Mouse (Mus musculus) CD4-positive helper T cell, adult 2 months (primary cell): Measurements from ENCODE around the gene Mib2.
"Not testable (repeated sequence)": the region's sequence is repeated elsewhere in the genome, so short reads cannot be mapped to it uniquely, and the experiment has no call there.

Source experiments
- DNase-seq: peaks from one replicate; pipeline ENCODE4 v3.0.0-alpha.2; 2012; ENCODE audit warnings: low read depth, missing footprints, low spot score

Mib2 gene

DNA sequence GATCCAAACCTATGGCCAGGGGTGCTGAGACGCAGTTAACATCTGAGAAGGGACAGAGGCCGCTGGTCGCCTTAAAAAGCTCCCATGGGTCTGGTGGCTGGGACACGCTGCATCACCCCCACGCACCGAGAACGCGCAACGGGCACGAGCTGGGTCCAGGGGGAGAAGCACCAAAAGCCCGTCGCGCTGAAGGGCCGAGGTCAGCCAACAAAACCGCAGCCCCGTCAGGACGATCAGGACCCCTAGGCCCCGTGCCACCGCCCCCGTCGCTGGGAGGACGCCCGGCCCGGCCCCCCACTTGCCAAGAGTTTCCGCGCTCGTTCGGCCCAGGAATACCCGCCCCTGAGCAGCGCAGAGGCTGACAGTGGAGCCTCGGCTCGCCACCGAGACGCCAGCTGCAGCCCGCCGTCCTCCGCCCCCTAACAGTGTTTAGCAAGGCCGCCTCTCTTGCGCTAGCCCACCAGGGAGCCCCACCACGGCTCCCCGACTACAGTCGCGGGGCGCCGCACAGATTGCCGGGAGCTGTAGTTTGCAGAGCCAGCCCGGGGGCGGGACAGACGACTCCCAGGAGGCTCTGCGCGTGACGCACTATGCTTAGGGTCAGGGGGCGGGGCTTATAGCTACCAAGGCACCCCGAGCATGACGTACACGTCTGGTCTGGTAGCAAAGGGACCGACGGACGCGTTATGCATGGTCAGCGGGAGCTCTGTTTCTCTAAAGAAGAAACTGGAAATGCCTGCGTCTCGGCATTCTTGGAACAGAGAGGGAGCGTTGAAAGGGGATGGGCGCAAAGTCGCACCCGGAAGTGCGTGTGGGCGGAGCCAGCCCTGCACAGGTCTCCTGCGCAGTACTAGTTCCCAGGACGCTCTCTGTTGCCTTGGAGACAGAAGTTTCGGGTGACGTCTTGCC is at the start of gene Mib2:
Gene Mib2 (minus strand): TSS at position 510 of the 909 bp plus-strand sequence.
- peak; percentile 97 for DNase-seq

DNA sequence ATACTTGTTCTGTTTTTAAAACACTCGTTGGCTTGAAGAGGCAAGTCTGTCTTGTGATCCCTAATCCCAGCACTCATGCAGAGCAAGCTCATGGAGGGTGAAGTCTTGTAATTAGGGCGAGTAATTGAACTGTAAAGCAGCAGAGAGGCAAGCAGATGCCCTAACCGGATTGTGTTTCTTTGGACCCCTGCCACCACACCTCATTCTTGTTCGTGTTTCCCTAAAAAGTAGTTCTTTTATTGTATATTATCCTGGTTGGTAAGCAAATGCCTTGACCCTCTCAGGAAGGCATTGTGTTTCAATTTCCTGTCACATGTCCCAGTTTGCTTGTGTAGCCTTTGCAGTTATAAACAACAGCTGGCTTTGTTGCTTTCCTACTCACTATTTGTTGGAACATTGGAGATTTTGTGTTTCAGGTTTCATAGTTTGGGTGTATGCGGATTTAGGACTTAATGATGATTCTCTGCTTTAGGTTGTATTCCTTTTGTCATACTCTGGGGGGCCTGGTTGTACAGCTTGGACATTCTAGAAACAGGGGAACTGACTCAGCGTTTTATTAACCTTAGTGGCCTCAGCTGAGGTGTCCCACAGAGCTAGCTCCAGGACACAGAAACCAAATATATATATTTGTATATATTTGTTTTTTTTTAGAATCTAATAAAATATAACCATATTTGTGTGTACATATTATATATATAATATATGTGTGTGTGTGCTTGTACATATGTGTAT is 41.7 kb upstream of the Mib2 start:
- DNase-seq = no peak

DNA sequence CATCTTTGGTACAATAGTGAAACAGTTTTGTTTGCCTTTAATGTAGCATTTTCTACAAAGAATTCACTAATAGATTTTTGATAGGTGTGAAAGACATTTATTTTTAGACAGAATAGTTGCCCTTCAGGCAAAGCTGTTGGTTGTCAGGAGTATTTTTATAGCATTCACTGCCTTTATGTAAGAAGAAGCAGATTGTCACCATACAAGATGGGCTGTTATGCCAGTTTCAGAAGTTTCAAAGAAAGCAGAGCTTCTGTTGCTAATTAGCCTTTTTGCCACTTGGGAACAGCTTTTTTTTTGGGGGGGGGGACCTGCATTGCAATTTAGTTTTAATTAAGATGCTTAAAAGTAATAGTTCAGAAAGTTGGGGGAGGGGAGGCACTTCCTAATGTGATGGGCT is 40.0 kb upstream of the Mib2 start:
- no peak for DNase-seq

DNA sequence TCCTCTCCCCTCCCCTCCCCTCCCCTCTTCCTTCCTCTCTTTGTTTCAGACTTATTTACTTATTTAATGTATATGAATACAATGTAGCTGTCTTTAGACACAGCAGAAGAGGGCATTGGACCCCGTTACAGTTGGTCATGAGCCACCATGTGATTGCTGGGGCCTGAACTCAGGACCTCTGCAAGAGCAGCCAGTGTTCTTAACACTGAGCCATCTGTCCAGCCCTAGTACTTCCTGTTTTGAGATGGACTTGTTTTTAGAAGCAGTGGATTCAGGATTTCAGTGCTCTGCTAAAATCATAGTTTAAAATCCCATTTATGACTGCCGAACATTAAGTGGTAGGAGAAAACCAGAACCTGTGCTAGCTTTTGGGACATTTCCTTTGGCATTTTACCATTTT is 39.6 kb upstream of the Mib2 start:
- no peak for DNase-seq

DNA sequence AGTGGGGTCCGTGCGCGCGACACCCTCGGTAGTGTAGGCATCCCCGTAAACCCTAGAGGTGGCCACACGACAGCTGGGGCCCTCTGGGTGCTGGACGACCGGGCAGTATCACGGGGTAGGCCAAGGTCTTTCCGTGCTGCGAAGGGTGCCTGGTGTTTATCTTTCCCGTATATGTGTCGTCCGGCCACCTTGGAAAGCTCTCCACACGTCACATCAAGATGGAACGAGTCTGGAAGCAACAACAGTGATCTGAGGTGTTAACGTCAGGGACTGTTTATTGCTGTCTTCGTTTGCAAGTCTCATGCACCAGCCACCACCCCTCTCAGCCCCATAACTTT is 36.6 kb upstream of the Mib2 start:
- peak; percentile 65 for DNase-seq

DNA sequence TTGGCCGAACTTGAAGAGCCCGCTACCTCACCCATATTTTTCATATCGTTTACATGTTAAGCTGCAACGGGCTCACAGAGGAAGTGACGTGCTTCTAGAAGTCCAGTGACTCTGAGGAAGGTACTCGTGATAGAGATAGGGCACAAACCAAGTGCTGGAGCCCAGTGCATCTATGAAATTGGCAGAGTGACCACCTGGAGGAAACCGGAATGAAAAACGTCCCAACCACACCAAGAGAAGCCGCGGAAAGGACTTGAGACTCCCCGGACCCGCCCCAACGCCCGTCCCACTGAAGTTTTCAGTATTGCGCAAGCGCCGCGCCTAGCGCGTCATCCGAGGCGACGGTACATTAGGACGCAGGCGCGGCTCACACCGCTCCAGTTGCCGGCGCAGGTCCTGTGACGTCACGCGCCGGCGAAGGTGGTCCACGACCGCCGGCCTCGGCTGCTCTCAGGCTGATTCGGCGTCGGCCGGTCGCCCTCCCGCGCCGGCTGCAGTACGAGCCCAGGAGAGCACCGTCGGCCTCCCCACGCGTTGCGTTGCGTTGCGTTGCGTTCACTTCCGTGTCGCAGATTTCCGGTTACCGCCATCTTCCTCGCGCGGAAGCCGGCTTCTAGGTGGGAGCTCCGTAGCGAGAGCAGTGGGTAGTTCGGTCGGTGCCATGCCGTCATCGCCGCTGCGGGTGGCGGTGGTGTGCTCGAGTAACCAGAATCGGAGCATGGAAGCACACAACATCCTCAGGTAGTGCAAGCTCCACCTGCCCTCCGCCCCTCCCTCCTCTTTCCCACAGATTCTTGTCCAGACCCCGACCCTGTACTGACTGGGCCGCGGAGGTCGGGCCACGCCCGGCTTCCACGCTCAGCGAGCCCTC is 36.0 kb upstream of the Mib2 start, which contains the start of gene Ssu72:
Gene Ssu72 (plus strand): TSS at position 80 of the 871 bp plus-strand sequence.
- peak; percentile 97 for DNase-seq

DNA sequence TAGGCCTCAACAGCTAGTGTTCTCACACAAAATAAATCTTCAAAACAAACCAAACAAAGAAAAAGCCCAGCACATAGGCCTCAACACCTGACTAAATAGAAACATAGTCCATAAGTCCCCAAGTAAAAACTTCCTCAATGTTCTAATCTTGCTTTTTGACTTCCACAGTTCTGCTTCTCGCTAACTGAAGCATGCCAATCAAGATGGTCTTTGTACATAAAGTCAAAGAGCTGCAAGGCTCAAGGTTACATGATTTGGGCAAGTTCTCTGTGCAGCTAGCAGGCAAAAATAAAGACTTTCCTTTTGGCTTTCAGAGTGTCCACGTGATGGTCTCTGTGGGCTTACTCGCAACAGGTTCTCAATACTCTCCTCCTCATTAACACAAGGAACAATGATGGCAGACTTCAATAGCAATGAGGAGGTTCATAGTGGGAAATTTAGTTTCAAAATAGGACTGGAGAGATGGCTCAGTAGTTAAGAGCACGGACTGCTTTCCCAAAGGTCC is 34.5 kb upstream of the Mib2 start:
- no peak for DNase-seq

DNA sequence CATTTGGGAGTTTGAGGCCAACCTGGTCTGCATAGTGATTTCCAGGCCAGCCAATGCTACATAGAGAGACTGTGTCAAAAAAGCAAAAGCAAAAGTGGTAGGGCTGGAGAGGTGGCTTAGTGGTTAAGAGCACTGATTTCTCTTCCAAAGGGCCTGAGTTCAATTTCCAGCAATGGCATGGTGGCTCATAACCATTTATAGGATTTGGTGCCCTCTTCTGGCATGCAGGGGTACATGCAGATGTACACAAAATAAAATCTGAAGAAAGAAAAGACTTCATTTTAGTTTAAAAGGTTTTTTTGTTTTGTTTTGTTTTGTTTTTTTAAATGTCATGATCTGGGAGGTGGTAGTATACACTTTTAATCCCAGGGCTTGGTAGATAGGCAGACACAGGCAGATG is 31.4 kb upstream of the Mib2 start:
- DNase-seq = peak; percentile 65

DNA sequence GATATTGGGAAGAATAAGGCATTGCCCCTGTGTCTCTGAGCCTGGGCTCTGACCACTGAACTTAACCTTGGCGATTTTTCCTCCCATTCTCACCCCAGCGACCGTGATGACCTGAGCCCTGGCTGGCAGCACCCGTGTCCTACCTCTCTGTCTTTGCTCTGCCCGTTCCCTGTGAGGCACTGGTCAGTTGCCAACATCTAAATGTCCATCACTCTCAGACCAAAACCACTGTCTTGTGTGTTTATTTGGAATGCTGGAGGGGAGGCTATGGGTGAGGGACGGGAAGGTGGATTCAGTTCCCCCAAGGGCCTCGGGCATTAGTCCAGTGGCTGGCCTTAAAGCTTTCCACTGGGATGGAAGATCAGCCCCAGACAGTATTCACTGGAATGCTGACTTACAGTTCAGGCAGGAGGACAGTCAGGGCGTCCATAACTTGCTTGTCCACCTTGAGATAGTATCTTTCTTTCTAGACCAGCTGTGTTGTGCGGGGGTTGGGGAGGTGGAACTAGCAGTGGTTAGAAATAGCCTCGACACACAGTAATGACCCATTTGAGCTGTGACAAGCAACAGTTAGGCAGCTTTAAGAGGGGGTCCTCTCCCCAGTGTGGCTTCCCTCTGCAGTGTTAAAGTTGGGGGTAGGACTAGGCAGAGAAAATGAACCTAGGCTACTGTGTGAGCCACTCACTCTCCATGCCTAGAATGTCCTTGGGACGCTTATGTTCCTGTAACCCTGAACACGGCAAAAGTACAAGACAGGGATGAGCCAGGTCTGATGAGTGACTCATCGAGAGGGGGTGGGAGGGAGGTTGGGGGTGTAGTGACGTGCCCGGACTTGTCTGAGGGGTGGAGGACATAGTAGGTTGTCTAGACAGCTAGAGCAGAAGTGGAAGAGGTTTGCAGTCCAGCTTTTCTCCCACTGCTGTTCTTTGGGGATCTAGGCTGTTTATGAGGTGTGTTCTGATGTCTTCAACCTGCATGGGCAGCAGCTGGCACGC is 27.6 kb upstream of the Mib2 start:
- DNase-seq = no peak

DNA sequence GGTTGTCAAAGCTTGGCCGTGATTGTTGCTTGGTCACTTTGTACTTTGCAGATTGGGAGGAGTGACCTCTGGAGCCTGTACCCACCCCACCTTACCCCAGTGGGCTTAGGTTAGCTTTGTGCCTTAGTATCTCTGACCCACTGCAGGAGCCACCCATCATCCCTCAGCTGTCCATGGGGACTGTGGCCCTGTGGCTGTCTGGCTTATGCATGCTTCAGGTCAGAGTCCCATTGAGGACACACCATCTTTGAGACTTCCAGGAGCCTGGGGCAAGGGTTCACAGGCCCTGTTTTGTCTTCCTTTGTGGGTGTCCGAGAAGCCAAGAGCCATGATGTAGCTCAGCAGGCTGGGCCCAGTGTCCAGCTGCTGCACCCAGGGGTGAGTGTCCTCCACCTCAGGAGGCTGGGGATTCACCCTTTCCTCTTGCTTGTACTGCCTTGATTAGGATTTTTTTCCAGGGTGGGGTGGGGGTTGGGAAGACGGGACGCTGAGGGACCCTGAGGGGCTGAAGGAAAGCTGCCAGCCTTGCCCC is 26.6 kb upstream of the Mib2 start:
- no peak for DNase-seq

DNA sequence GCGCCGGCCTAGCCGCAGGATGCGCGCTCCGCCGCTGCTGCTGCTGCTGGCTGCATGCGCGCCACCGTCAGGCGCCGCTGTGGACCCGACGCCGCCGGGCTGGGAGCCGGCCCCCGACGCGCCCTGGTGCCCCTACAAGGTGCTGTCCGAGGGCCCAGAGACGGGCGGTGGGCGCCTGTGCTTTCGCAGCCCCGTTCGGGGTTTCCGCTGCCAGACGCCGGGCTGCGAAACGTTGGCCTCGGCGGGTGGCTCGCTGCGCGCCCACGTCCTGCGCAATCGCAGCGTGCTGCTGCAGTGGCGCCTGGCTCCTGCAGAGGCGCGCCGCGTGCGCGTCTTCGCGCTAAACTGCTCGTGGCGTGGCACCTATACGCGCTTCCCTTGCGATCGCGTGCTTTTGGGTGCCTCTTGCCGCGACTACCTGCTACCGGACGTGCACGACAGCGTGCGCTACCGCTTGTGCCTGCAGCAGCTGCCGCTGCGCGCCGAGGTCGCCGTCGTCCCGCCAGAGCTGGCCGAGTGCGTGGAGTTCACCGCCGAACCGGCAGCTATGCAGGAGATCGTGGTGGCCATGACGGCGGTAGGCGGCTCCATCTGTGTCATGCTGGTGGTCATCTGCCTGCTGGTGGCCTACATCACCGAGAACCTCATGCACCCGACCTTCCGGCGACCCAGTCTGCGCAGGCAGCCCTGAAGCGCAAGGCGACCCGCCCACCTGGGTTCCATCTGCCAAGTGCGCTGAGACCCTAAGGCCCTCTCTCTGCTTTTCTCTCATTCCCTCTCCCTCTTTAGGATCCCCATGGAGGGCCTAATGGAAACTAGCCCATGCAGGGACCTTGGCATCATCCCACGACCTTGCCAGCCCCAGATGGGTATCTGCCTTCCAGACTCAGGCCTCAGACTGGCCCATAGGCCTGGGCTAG is 25.7 kb upstream of the Mib2 start:
- peak; percentile 92 for DNase-seq

DNA sequence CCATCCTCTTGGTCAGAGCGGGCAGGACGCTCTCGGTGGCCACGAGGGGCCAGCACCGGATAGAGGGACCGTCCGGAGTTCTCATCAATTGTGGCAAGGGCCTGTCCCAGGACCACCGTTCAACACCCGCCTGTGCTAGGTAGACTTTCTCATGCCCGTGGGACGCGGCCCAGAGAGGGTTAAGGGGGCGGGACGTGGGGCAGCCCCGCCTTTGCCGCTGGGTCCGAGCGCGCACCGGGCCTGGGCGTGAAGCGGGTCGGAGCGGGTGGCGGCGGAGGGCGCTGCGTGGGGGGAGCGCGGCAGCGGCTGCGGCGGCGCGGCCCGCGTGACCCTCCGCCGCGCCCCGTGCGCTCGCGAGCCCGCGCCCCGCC is 25.1 kb upstream of the Mib2 start, which contains the start of gene Fndc10:
Gene Fndc10 (plus strand): TSS at position 232 of the 371 bp plus-strand sequence.
- no peak for DNase-seq

DNA sequence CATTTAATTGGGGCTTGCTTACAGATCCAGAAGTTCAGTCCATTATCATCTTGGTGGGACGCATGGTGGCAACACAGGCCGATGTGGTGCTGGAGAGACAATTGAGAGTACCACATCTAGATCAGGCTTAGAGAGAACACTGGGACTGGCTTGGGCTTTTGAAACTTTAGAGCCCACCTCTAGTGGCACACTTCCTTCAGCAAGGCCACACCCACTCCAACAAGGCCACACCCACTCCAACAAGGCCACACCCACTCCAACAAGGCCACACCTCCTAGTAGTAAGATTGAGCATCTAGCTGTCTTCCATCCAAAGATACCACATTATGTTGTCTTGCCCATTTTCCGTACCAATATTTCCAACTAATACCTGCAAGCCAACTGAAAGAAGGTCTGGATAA is 23.4 kb upstream of the Mib2 start:
- DNase-seq = no peak

DNA sequence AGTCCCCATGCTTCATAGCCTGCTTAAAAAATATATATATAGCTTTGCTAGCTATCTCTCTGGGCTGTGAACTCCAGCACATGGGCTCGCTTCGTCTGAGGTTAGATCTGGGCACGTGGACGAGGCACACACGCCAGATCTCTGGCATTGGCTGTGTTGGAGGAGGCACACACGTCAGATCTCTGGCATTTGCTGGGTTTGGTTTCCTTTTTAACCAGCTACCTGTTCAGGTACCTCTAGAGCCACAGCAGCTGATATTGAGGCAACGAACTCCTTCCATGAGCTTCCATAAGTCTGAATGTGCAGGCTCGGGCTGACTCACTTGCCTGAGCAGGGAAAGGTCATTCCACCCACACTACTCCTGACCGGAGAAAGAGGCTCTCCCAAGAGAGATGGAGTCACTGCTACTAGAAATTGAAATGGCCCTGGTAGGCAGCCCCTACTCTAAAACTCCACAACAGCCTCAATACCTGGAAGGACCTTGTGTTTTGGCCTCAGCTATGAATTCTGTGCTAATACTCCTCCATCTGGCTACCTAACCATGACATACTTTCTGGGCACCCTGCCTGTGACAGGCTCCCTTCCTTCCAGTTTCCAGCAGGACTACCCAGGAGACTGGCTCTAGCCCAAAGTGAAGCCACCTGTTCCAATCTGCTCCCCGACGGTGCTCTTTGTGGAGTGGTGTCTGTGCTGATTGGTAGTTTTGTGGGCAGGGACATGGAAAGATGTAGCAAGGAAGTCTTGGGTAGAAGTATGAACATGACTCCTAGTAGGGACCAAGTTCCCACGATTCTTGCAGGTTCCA is 21.8 kb upstream of the Mib2 start:
- no peak for DNase-seq

DNA sequence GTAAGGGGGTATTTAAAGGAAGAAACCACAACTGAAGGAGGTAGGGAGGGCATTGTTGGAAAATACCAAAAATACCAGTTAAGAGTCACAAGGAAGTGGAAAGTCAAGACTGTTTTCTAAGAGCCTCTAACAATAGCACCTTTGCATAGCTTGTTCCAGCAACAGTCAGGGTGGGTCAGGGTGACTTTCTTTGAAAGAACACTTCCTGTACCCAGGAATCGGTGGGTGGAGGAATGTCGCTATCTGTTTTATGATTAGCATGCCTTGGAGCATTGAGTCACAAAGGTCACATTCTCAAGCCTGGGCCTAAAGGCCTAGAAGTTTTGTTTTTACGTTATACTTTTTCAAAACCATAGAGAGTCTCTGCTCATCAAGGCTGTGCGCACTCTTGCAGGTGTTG is 18.8 kb upstream of the Mib2 start:
- DNase-seq = not testable (repeated sequence)

DNA sequence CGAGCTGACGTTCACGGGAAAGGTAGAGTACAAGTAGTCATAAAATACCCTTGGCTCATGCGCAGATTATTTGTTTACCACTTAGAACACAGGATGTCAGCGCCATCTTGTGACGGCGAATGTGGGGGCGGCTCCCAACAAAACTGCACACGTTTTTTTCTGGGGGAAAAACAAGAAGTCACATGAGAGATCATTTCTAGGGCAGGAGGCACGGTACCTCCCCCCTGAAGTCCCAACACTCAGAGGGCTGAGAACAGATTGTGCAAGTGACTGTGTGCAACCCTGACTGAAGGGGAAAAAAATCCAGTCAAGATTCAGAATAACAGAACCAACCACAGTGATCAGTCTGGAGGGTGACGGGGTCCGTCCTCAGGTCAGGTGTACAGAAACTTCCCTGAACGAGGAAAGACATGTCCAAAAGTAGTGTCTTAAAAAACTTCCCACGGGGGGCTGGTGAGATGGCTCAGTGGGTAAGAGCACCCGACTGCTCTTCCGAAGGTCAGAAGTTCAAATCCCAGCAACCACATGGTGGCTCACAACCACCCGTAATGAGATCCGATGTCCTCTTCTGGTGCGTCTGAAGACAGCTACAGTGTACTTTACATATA is 14.8 kb upstream of the Mib2 start:
- not testable (repeated sequence) for DNase-seq

DNA sequence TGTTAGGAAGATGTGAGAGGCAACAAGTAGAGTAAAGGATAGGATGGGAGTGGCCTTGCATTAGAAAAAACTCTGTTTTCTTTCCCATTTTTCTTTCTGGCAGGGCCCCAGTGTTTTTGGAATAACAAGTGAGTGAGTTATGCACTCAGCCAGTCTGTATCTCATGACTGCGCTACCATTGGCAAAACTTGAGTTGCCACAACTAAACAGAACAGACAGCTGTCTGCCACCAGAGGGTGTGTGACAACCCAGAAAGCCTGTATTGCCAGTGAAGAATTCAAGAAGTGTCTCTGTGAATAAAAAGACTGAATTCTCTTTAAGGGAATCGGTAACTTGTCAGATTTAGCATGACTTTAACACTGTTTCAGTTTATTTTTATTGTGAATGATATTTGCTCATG is 7.0 kb upstream of the Mib2 start:
- DNase-seq = peak; percentile 43

DNA sequence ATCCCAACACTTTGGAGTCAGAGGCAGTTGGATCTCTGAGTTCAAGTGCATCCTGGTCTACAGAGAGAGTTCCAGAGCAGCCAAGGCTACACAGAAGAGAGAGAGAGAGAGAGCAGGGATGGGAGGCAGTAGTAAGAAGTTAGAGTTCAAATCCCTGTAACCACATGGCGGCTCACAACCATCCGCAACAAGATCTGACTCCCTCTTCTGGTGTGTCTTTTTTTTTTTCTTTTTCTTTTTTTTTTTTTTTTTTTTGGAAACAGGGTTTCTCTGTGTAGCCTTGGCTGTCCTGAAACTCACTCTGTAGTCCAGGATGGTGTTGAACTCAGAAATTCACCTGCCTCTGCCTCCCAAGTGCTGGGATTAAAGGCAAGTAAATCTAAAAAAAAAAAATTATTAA is 3.1 kb upstream of the Mib2 start:
- no peak for DNase-seq
